Mouse (Mus musculus) liver, adult (tissue): ENCODE data around the gene Ets2.

ENCODE experiments used
- GATA4 ChIP-seq: IDR thresholded peaks from 2 replicates; pipeline ENCODE4 v1.6.1; 2014; ENCODE audit warnings: mild to moderate bottlenecking, low read length; ENCODE audit not compliant: insufficient replicate concordance

Gene Ets2

DNA sequence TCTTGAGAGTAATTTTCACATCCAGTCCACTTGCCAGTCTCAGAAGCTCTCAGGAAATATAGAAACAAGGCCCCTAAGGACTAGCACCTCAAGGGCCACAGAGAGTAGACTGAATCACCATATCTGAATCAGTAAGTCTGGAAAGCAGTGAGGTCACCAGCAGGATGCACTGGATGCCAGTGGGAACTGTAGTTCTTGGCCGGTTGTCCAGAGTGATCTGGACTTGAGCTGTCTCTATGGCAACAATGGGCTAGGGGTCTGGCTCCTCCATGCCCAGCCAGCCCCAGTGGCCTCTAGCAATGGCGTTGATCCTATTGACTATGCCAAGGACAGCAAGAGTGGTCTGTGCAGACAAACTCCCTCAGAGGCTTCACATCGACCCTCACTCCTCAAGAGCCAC is 64.3 kb downstream of the Ets2 start:
- no peak for TF ChIP-seq GATA4

DNA sequence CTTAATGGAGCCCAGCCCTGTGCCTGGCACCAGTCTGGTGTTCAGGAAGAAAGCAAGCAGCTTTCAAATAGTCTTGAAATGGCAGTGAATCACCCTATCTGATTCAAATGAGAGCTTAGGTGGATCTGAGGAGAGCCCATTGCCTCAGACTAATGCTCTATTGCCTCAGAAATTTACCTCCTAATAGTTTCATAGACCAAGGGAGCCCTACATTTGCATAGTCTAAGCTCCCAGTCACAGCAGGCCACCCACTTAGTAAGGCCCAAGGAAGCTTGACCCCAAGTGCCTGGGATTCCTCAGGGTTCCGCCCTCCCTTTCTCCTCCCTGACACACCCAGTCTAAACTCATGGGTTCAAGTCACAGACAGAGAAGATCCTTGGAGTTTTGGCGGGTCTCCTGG is 65.4 kb downstream of the Ets2 start:
- TF ChIP-seq GATA4: no peak

DNA sequence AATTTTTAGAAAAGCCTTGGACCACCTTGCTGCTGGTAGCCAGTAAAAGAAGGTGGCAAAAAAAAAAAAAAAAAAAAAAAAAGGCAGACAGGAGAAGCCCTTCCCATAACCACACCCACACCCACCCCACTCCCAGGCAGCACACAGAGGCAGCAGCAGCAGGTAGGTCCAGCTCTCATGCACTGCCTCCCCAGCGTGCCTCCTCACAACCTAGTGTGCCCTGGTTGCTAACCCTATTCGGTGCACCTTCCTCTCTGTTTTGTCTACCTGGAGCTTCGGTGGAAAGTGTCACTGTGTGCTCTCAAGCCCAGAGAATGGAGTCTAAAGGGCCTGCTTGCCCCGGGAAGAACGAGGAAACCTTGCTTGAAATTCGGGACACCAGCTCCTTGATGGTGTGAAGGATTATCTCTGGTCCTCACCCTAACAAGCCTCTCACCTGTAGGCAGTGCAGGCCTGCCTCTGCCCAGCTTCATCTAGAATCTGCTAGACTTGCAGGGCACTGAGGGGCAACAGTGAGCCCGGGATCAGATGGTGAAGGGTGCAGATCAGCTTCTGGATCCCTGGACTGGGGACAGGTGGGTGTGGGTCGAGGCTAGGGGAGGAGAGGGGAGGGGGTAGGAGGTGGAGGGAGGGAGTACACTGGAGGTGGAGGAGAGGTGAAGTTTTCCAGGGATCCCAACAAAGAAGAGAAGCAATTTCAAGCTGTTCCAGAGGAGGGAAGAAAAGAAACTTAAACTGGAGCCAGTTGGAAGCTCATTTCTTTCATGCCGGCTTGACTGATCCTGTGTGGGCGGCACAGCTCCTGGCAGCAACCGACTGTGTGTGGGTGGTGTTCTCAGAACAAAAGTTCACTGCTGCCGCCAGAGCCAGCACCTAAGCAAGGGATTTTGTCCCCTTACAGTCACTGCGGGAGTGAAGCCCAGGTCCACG is 67.5 kb downstream of the Ets2 start:
- no peak for TF ChIP-seq GATA4

DNA sequence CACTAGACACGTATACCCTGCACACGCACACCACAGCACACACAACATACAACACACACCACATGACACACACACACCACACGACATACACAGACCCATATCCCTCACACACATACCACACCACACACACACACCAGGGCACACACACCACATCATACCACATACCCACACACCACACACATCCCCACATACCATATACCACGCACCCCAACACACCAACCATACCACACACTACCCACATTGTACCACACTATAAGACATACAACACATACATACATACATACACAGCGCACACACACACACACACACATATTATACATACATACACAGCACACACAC is 68.1 kb downstream of the Ets2 start:
- no peak for TF ChIP-seq GATA4

DNA sequence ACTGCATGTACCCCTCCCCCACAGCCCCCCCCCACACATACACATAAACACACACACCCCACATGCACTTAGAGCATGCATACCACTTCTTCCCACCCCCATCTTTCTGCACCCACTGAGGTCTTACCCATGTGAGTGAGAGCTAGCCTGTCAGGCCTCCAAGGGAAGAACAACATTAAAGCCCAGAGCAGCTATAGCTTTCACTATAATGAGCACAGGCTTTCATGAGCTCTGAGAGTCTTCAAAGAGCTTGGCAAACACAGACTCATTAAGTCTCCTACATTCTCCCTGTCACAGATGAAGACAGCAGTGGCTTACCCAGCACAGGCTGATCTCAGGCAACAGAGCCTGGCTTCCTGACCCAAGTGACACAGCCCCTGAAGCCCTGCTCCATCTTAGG is 68.5 kb downstream of the Ets2 start:
- no peak for TF ChIP-seq GATA4
